In the genomic region with DNA sequence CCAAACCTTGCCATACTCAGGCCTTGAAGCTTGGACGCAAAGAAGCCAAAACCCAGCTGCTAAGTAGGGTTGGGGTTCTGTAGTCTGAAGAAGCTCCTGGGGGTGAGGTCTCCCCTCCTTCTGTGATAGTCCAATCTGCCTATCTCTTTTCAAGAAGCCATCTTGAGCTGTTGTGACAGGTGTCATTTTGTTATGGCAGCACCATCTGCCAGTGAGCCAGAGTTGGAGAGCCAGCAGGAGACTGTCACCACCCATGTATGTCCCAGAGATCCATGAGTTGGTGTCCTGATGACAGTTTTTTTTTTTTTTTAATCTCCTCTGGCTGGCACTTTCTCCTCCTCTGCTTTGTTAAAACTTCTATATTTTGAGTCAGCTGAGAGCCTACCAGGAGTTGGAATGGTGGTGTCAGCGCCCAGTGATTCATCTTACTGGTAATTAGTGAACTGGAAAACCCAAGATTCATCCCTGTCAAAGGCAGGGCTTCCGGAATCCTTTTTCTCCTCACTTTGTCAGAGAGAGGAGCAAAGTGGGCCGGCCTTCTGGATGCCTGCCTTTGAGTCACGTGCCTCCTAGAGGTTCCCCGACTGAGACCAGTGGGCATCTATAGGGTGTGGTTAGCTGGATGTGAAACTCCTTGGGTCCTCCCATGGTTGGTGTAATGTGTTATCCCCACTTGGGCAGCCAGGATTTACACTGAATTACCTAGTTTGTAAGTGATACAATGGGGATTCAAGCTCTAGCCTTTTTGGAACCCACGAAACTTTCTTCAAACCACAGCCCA, we compare ENCODE assay signal across 8 mouse cellular contexts. TPM values are rescaled to one million over a fixed set of nuclear protein-coding genes. Genes with fewer than 3 reads are reported as not detected.
A peak's percentile ranks its signal among the peaks of the same experiment; 100 is the strongest.
DNase-seq lines count a peak whose midpoint lies in the region; ATAC-seq and TF ChIP-seq lines count a peak whose summit lies in the region.

No protein-coding gene starts in this region.

- H3K4me3 ChIP-seq in MEL (ENCODE audit: control insufficient read depth in 1 of 2, insufficient read depth in 1 of 2, low read depth in 2 of 2, low read length in 2 of 2): peak overlapping the region; percentile 39 to 58
- H3K4me3 ChIP-seq in erythroblast, embryonic 14.5 days (replicated peaks): peak overlapping the region; percentile 85
- no peak overlapping the region for H3K4me3 ChIP-seq in hindbrain, postnatal 0 days (ENCODE audit: low read length)
- peak overlapping the region; percentile 20 to 76; a peak in 3 of 4 replicates for H3K4me3 ChIP-seq in liver, embryonic 14.5 days (ENCODE audit: insufficient read depth in 1 of 2, low read depth in 2 of 2, low read length in 2 of 2)
- peak overlapping the region; percentile 92; the same call in 1 of the 2 replicates for H3K4me3 ChIP-seq in neural tube, embryonic 13.5 days

- 36% methylated on average over 7 of the region's 7 CpGs for WGBS in hindbrain, postnatal 0 days
- WGBS in liver, embryonic 14.5 days (ENCODE audit: insufficient replicate concordance): 40% methylated on average over 7 of the region's 7 CpGs
- 32% methylated on average over 7 of the region's 7 CpGs for WGBS in neural tube, embryonic 13.5 days

- peak overlapping the region; percentile 99 for H3K4me2 ChIP-seq in hindbrain, postnatal 0 days (ENCODE audit: low read depth, low read length)
- H3K4me2 ChIP-seq in liver, embryonic 14.5 days (ENCODE audit: low read depth): peak overlapping the region; percentile 100
- H3K4me2 ChIP-seq in neural tube, embryonic 13.5 days: peak overlapping the region; percentile 98

- H3K9ac ChIP-seq in MEL (ENCODE audit: control insufficient read depth, low read depth, low read length, poor library complexity, severe bottlenecking): peak overlapping the region; percentile 84
- no peak overlapping the region for H3K9ac ChIP-seq in hindbrain, postnatal 0 days (replicated peaks; ENCODE audit: low read length)
- H3K9ac ChIP-seq in liver, embryonic 14.5 days (replicated peaks): peak overlapping the region; percentile 86
- H3K9ac ChIP-seq in neural tube, embryonic 13.5 days: 0 out of 2 replicates have a peak overlapping the region, but pooled peaks have one; percentile 62

- DNase-seq in gastrocnemius, postnatal 10 days: peak; percentile 27
- DNase-seq in gastrocnemius, postnatal 36 days: no peak
- peak; percentile 59 for DNase-seq in MEL (ENCODE audit: low read depth, low spot score)
- DNase-seq in hindbrain, postnatal 0 days (ENCODE audit: low spot score): peak; percentile 44
- DNase-seq in liver, embryonic 14.5 days (ENCODE audit: low read depth in 3 of 3, low spot score in 3 of 3): peak; percentile 54 to 71 (median 60)

- intact Hi-C loops in gastrocnemius, postnatal 36 days (cut with DNase I): no loop called here

- H3K36me3 ChIP-seq in MEL (ENCODE audit: control insufficient read depth in 1 of 2, insufficient read depth in 2 of 2, low read length in 2 of 2): peaks cover 0 to 37% of the 10 kb centered on the region in 2 experiments; a peak in 2 of 4 replicates
- H3K36me3 ChIP-seq in erythroblast, embryonic 14.5 days (ENCODE audit: control insufficient read depth): peaks cover 40% of the 10 kb centered on the region
- no peaks in the 10 kb centered on the region; the same call in 1 of the 2 replicates for H3K36me3 ChIP-seq in hindbrain, postnatal 0 days (ENCODE audit: insufficient read depth, low read length)
- peaks cover 3% of the 10 kb centered on the region for H3K36me3 ChIP-seq in liver, embryonic 14.5 days (replicated peaks; ENCODE audit: control insufficient read depth, insufficient read depth, low read depth)
- peaks cover 5% of the 10 kb centered on the region; the same call in 1 of the 2 replicates for H3K36me3 ChIP-seq in neural tube, embryonic 13.5 days

- ATAC-seq in hindbrain, postnatal 0 days: no peak
- ATAC-seq in liver, embryonic 14.5 days (ENCODE audit: insufficient read depth): peak; percentile 46
- ATAC-seq in neural tube, embryonic 13.5 days (ENCODE audit: low read depth): no peak
- ATAC-seq in megakaryocyte progenitor cell, adult 5-6 weeks (replicated peaks; ENCODE audit: poor library complexity): no peak

- no peaks in the 10 kb centered on the region for H3K9me3 ChIP-seq in MEL (replicated peaks; ENCODE audit: insufficient read depth, low read length)
- H3K9me3 ChIP-seq in erythroblast, embryonic 14.5 days (ENCODE audit: control insufficient read depth, low read length): no peaks in the 10 kb centered on the region
- no peaks in the 10 kb centered on the region for H3K9me3 ChIP-seq in hindbrain, postnatal 0 days (ENCODE audit: low read length)
- H3K9me3 ChIP-seq in liver, embryonic 14.5 days (ENCODE audit: control insufficient read depth, low read length): no peaks in the 10 kb centered on the region
- no peaks in the 10 kb centered on the region for H3K9me3 ChIP-seq in neural tube, embryonic 13.5 days

- peaks cover 9 to 49% of the 10 kb centered on the region in 2 experiments for H3K4me1 ChIP-seq in MEL (ENCODE audit: control insufficient read depth in 1 of 2, insufficient read depth in 2 of 2, low read length in 2 of 2)
- H3K4me1 ChIP-seq in erythroblast, embryonic 14.5 days (ENCODE audit: control insufficient read depth): peaks cover 88% of the 10 kb centered on the region
- H3K4me1 ChIP-seq in hindbrain, postnatal 0 days (ENCODE audit: insufficient read depth, low read length): peaks cover 32% of the 10 kb centered on the region
- peaks cover 47 to 54% of the 10 kb centered on the region in 2 experiments for H3K4me1 ChIP-seq in liver, embryonic 14.5 days (replicated peaks; ENCODE audit: control insufficient read depth in 2 of 2, insufficient read depth in 2 of 2, low read length in 1 of 2)
- H3K4me1 ChIP-seq in neural tube, embryonic 13.5 days (replicated peaks): peaks cover 51% of the 10 kb centered on the region

- no peak for TF ChIP-seq CTCF in MEL (IDR thresholded peaks at IDR 0.05 in 2 of 3, conservative IDR thresholded peaks at IDR 0.05 in 1 of 3; ENCODE audit: control insufficient read depth in 1 of 3, insufficient read depth in 1 of 3, low read depth in 2 of 3, low read length in 3 of 3, poor library complexity in 1 of 3, severe bottlenecking in 1 of 3)
- TF ChIP-seq CTCF in hindbrain, postnatal 0 days (IDR thresholded peaks at IDR 0.05; ENCODE audit: low read depth): no peak
- no peak for TF ChIP-seq CTCF in liver, embryonic 14.5 days (IDR thresholded peaks at IDR 0.05; ENCODE audit: low read depth)

- TF ChIP-seq EP300 in MEL (IDR thresholded peaks at IDR 0.05; ENCODE audit: low read depth in 1 of 2, low read length in 2 of 2): no peak
- no peak for TF ChIP-seq EP300 in liver, embryonic 14.5 days (IDR thresholded peaks at IDR 0.05; ENCODE audit: low read depth)

- peak overlapping the region; percentile 93 for H3K27ac ChIP-seq in MEL (ENCODE audit: control insufficient read depth, low read depth, low read length)
- H3K27ac ChIP-seq in hindbrain, postnatal 0 days: peak overlapping the region; percentile 94
- peak overlapping the region; percentile 100 for H3K27ac ChIP-seq in liver, embryonic 14.5 days
- H3K27ac ChIP-seq in neural tube, embryonic 13.5 days (replicated peaks): peak overlapping the region; percentile 91

- peaks cover 38% of the 10 kb centered on the region for H3K79me2 ChIP-seq in MEL (ENCODE audit: control insufficient read depth, insufficient read depth, low read length, poor library complexity)

- TF ChIP-seq RAD21 in MEL (IDR thresholded peaks at IDR 0.05; ENCODE audit: low read depth, low read length): no peak

- no peak for TF ChIP-seq POLR2A in MEL (IDR thresholded peaks at IDR 0.05; ENCODE audit: control insufficient read depth in 1 of 2, insufficient read depth in 1 of 2, low read depth in 1 of 2, low read length in 2 of 2, poor library complexity in 1 of 2)

- no peaks in the 10 kb centered on the region for H3K27me3 ChIP-seq in MEL (ENCODE audit: control insufficient read depth in 1 of 2, insufficient read depth in 2 of 2, low read length in 2 of 2)
- no peaks in the 10 kb centered on the region for H3K27me3 ChIP-seq in erythroblast, embryonic 14.5 days (ENCODE audit: control insufficient read depth)
- no peaks in the 10 kb centered on the region for H3K27me3 ChIP-seq in hindbrain, postnatal 0 days (ENCODE audit: insufficient read depth, low read length)
- no peaks in the 10 kb centered on the region for H3K27me3 ChIP-seq in liver, embryonic 14.5 days (ENCODE audit: control insufficient read depth, insufficient read depth, low read length)
- H3K27me3 ChIP-seq in neural tube, embryonic 13.5 days: no peaks in the 10 kb centered on the region

RNA-seq across cellular contexts. Expression of a gene that starts 1.5 kb away (rescaled TPM):
- total RNA-seq in gastrocnemius, postnatal 10 days (2021): 10 to 100 TPM; 28.8 to 39.5 TPM
- 10 to 100 TPM; 74.6 to 80.1 TPM for total RNA-seq in gastrocnemius, postnatal 36 days (2021)
- total RNA-seq in MEL (2012; rRNA removed): 16.8 and 30.4 TPM in 2 replicates
- 100 to 1,000 TPM in 1 of 2 experiments, 10 to 100 TPM in 1; 79.4 to 270 TPM for polyA plus RNA-seq in MEL (2012; ENCODE audit: insufficient read depth in 1 of 2, insufficient read length in 2 of 2, low read depth in 1 of 2, low replicate concordance in 2 of 2, missing spikeins in 1 of 2)
- polyA plus RNA-seq in erythroblast, embryonic 14.5 days (2012): 4.2 and 4.6 TPM in 2 replicates
- 19.9 and 23.3 TPM in 2 replicates for total RNA-seq in hindbrain, postnatal 0 days (2014; rRNA removed)
- polyA plus RNA-seq in hindbrain, postnatal 0 days (2015; fragmentation: Nextera tagmentation; extraction: Ambion mirVana): 17.6 and 19.7 TPM in 2 replicates
- polyA plus RNA-seq in liver, embryonic 14.5 days (2012; rRNA removed): 4.3 and 5.6 TPM in 2 replicates
- 8.2 and 9.0 TPM in 2 replicates for polyA plus RNA-seq in liver, embryonic 14.5 days (2014; fragmentation: Nextera tagmentation; extraction: Ambion mirVana)
- 33.9 and 37.7 TPM in 2 replicates for polyA plus RNA-seq in neural tube, embryonic 13.5 days (2015; fragmentation: Nextera tagmentation; extraction: Ambion mirVana)
- total RNA-seq in megakaryocyte progenitor cell, adult 5-6 weeks (2015): 6.5 and 7.3 TPM in 2 replicates
- total RNA-seq in megakaryocyte progenitor cell, adult 5-6 weeks (2017): 5.9 and 6.0 TPM in 2 replicates

RNA-seq across cellular contexts. Expression of a gene that starts 5.8 kb away (rescaled TPM):
- 10 to 100 TPM in 1 of 2 experiments, 1 to 10 TPM in 1; 8.0 to 10.8 TPM for total RNA-seq in gastrocnemius, postnatal 10 days (2021)
- total RNA-seq in gastrocnemius, postnatal 36 days (2021): 1 to 10 TPM; 5.8 to 7.6 TPM
- total RNA-seq in MEL (2012; rRNA removed): 33.9 and 35.0 TPM in 2 replicates
- polyA plus RNA-seq in MEL (2012; ENCODE audit: insufficient read depth in 1 of 2, insufficient read length in 2 of 2, low read depth in 1 of 2, low replicate concordance in 2 of 2, missing spikeins in 1 of 2): 10 to 100 TPM in 1 of 2 experiments, not detected in 1; 49.6 TPM
- 0.74 and 0.84 TPM in 2 replicates for polyA plus RNA-seq in erythroblast, embryonic 14.5 days (2012)
- 25.1 and 54.7 TPM in 2 replicates for total RNA-seq in hindbrain, postnatal 0 days (2014; rRNA removed)
- 42.8 and 42.9 TPM in 2 replicates for polyA plus RNA-seq in hindbrain, postnatal 0 days (2015; fragmentation: Nextera tagmentation; extraction: Ambion mirVana)
- 20.1 and 20.3 TPM in 2 replicates for polyA plus RNA-seq in liver, embryonic 14.5 days (2012; rRNA removed)
- polyA plus RNA-seq in liver, embryonic 14.5 days (2014; fragmentation: Nextera tagmentation; extraction: Ambion mirVana): 24.4 and 25.9 TPM in 2 replicates
- polyA plus RNA-seq in neural tube, embryonic 13.5 days (2015; fragmentation: Nextera tagmentation; extraction: Ambion mirVana): 47.7 and 54.3 TPM in 2 replicates
- total RNA-seq in megakaryocyte progenitor cell, adult 5-6 weeks (2015): 20.4 and 25.1 TPM in 2 replicates
- 14.7 and 15.9 TPM in 2 replicates for total RNA-seq in megakaryocyte progenitor cell, adult 5-6 weeks (2017)

RNA-seq across cellular contexts. Expression of a gene that starts 43.9 kb away (rescaled TPM):
- total RNA-seq in gastrocnemius, postnatal 10 days (2021): 1 to 10 TPM; 2.9 to 3.5 TPM
- 1 to 10 TPM; 1.2 to 2.5 TPM for total RNA-seq in gastrocnemius, postnatal 36 days (2021)
- 4.2 and 5.7 TPM in 2 replicates for total RNA-seq in MEL (2012; rRNA removed)
- 1 to 10 TPM in 1 of 2 experiments, not detected in 1; 7.6 TPM for polyA plus RNA-seq in MEL (2012; ENCODE audit: insufficient read depth in 1 of 2, insufficient read length in 2 of 2, low read depth in 1 of 2, low replicate concordance in 2 of 2, missing spikeins in 1 of 2)
- polyA plus RNA-seq in erythroblast, embryonic 14.5 days (2012): 0.02 TPM in 1 of 2 replicates, not detected in the other
- 12.7 and 20.2 TPM in 2 replicates for total RNA-seq in hindbrain, postnatal 0 days (2014; rRNA removed)
- polyA plus RNA-seq in hindbrain, postnatal 0 days (2015; fragmentation: Nextera tagmentation; extraction: Ambion mirVana): 43.4 and 46.6 TPM in 2 replicates
- 0.29 and 0.31 TPM in 2 replicates for polyA plus RNA-seq in liver, embryonic 14.5 days (2012; rRNA removed)
- 1.4 and 1.8 TPM in 2 replicates for polyA plus RNA-seq in liver, embryonic 14.5 days (2014; fragmentation: Nextera tagmentation; extraction: Ambion mirVana)
- polyA plus RNA-seq in neural tube, embryonic 13.5 days (2015; fragmentation: Nextera tagmentation; extraction: Ambion mirVana): 30.1 and 30.2 TPM in 2 replicates
- total RNA-seq in megakaryocyte progenitor cell, adult 5-6 weeks (2015): 13.5 and 15.5 TPM in 2 replicates
- total RNA-seq in megakaryocyte progenitor cell, adult 5-6 weeks (2017): 20.3 and 31.9 TPM in 2 replicates

RNA-seq across cellular contexts. Expression of a gene that starts 45.3 kb away (rescaled TPM):
- total RNA-seq in gastrocnemius, postnatal 10 days (2021): 10 to 100 TPM; 20.0 to 25.5 TPM
- total RNA-seq in gastrocnemius, postnatal 36 days (2021): 1 to 10 TPM; 5.5 to 6.8 TPM
- total RNA-seq in MEL (2012; rRNA removed): 9.3 and 9.6 TPM in 2 replicates
- polyA plus RNA-seq in MEL (2012; ENCODE audit: insufficient read depth in 1 of 2, insufficient read length in 2 of 2, low read depth in 1 of 2, low replicate concordance in 2 of 2, missing spikeins in 1 of 2): 10 to 100 TPM in 1 of 2 experiments, not detected in 1; 12.2 TPM
- 0.20 and 0.22 TPM in 2 replicates for polyA plus RNA-seq in erythroblast, embryonic 14.5 days (2012)
- 24.9 and 25.6 TPM in 2 replicates for total RNA-seq in hindbrain, postnatal 0 days (2014; rRNA removed)
- polyA plus RNA-seq in hindbrain, postnatal 0 days (2015; fragmentation: Nextera tagmentation; extraction: Ambion mirVana): 11.6 and 12.3 TPM in 2 replicates
- 11.9 and 14.8 TPM in 2 replicates for polyA plus RNA-seq in liver, embryonic 14.5 days (2012; rRNA removed)
- 11.0 and 12.0 TPM in 2 replicates for polyA plus RNA-seq in liver, embryonic 14.5 days (2014; fragmentation: Nextera tagmentation; extraction: Ambion mirVana)
- 15.3 and 19.8 TPM in 2 replicates for polyA plus RNA-seq in neural tube, embryonic 13.5 days (2015; fragmentation: Nextera tagmentation; extraction: Ambion mirVana)
- 0.12 and 0.94 TPM in 2 replicates for total RNA-seq in megakaryocyte progenitor cell, adult 5-6 weeks (2015)
- 1.7 TPM in 1 of 2 replicates, not detected in the other for total RNA-seq in megakaryocyte progenitor cell, adult 5-6 weeks (2017)

RNA-seq across cellular contexts. Expression of a gene that starts 55.5 kb away (rescaled TPM):
- 10 to 100 TPM; 59.0 to 61.2 TPM for total RNA-seq in gastrocnemius, postnatal 10 days (2021)
- total RNA-seq in gastrocnemius, postnatal 36 days (2021): 10 to 100 TPM; 69.8 to 74.3 TPM
- total RNA-seq in MEL (2012; rRNA removed): 91.5 and 92.9 TPM in 2 replicates
- 100 to 1,000 TPM in 1 of 2 experiments, not detected in 1; 157 TPM for polyA plus RNA-seq in MEL (2012; ENCODE audit: insufficient read depth in 1 of 2, insufficient read length in 2 of 2, low read depth in 1 of 2, low replicate concordance in 2 of 2, missing spikeins in 1 of 2)
- polyA plus RNA-seq in erythroblast, embryonic 14.5 days (2012): 12.6 and 15.9 TPM in 2 replicates
- 33.9 and 45.1 TPM in 2 replicates for total RNA-seq in hindbrain, postnatal 0 days (2014; rRNA removed)
- 130 and 142 TPM in 2 replicates for polyA plus RNA-seq in hindbrain, postnatal 0 days (2015; fragmentation: Nextera tagmentation; extraction: Ambion mirVana)
- 23.3 and 41.3 TPM in 2 replicates for polyA plus RNA-seq in liver, embryonic 14.5 days (2012; rRNA removed)
- polyA plus RNA-seq in liver, embryonic 14.5 days (2014; fragmentation: Nextera tagmentation; extraction: Ambion mirVana): 88.4 and 99.5 TPM in 2 replicates
- 134 and 140 TPM in 2 replicates for polyA plus RNA-seq in neural tube, embryonic 13.5 days (2015; fragmentation: Nextera tagmentation; extraction: Ambion mirVana)
- 196 and 200 TPM in 2 replicates for total RNA-seq in megakaryocyte progenitor cell, adult 5-6 weeks (2015)
- total RNA-seq in megakaryocyte progenitor cell, adult 5-6 weeks (2017): 76.1 and 90.5 TPM in 2 replicates

Comparison
In these comparisons a context has a peak if more than half of its experiments do, and no peak if none do; other contexts are left out.
1. DNase-seq: peak in gastrocnemius, postnatal 10 days (single experiment), MEL (single experiment), hindbrain, postnatal 0 days (single experiment) and liver, embryonic 14.5 days (3 of 3); none in gastrocnemius, postnatal 36 days (0 of 2).
2. Peak in every context shown above with its lines, with median percentiles within 50 percentile points of each other: H3K27ac ChIP-seq and H3K4me2 ChIP-seq.